ENCODE assay signal across 12 mouse cellular contexts in the genomic region with DNA sequence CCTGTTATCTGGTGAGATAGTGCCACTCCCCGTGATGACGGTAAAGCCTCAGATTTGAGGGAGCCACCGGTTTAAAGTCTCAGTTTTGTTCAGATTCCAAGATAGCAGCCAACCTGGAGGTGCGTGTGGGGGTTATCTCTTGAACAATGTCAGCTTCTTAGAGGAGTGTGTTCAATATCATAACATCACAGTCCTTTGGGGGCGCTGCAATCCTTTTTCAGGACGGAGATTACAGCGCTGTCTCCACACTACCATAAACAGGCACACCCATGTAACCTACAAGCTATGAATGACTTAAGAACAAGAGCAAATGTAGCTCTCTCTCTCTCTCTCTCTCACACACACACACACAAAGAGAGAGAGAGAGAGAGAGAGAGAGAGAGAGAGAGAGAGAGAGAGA. TPM values are rescaled to one million over a fixed set of nuclear protein-coding genes. Genes with fewer than 3 reads are reported as not detected.
DNase-seq lines count a peak whose midpoint lies in the region; ATAC-seq lines count a peak whose summit lies in the region.
"Had no signal": no experiment of that assay in that cellular context is flagged by ENCODE, and none has a peak within 500 bp of the region (broad histone marks: within the 10 kb centered on the region; RNA-seq: fewer than 3 reads in every experiment).

No protein-coding gene starts in this region.

- 24% methylated on average over 7 of the region's 7 CpGs for WGBS in heart, embryonic 15.5 days
- 37% methylated on average over 7 of the region's 7 CpGs for WGBS in midbrain, embryonic 11.5 days
- WGBS in midbrain, embryonic 15.5 days = 42% methylated on average over 7 of the region's 7 CpGs

- H3K9me3 ChIP-seq in heart, embryonic 15.5 days (replicated peaks) = no peaks in the 10 kb centered on the region
- no peaks in the 10 kb centered on the region for H3K9me3 ChIP-seq in midbrain, embryonic 11.5 days (ENCODE audit: control insufficient read depth, low read length)
- no peaks in the 10 kb centered on the region for H3K9me3 ChIP-seq in midbrain, embryonic 15.5 days
- H3K9me3 ChIP-seq: forebrain, embryonic 10.5 days; lung, embryonic 15.5 days; megakaryocyte, embryonic 14.5 days; stomach, embryonic 15.5 days had no signal

- no peak overlapping the region for H3K27ac ChIP-seq in heart, embryonic 15.5 days
- no peak overlapping the region for H3K27ac ChIP-seq in midbrain, embryonic 11.5 days (ENCODE audit: low read depth, low read length)
- H3K27ac ChIP-seq in midbrain, embryonic 15.5 days = no peak overlapping the region
- H3K27ac ChIP-seq: lung, embryonic 15.5 days; stomach, embryonic 15.5 days had no signal

- H3K4me1 ChIP-seq in heart, embryonic 15.5 days (replicated peaks) = peaks cover 13% of the 10 kb centered on the region
- H3K4me1 ChIP-seq in midbrain, embryonic 11.5 days (ENCODE audit: control insufficient read depth, insufficient read depth, low read length) = peaks cover 7% of the 10 kb centered on the region
- H3K4me1 ChIP-seq in midbrain, embryonic 15.5 days = peaks cover 10% of the 10 kb centered on the region
- H3K4me1 ChIP-seq: lung, embryonic 15.5 days had no signal

- no peak for ATAC-seq in heart, embryonic 15.5 days (replicated peaks; ENCODE audit: insufficient number of reproducible peaks, insufficient read depth, low FRiP score, low read depth)
- ATAC-seq in midbrain, embryonic 11.5 days (ENCODE audit: low FRiP score) = no peak
- no peak for ATAC-seq in midbrain, embryonic 15.5 days (replicated peaks)

- peak; percentile 27 for DNase-seq in embryo, embryonic 10.5 days (ENCODE audit: low spot score)
- DNase-seq in embryo, embryonic 10 days (ENCODE audit: low spot score) = no peak
- no peak for DNase-seq in heart, postnatal 25 days (ENCODE audit: low spot score)
- peak; percentile 88 for DNase-seq in midbrain, embryonic 11.5 days (ENCODE audit: low spot score, missing footprints)
- DNase-seq in retina, embryonic 14.5 days (ENCODE audit: low spot score) = peak; percentile 18
- DNase-seq in layer of hippocampus, adult 9-11 months = no peak

- H3K36me3 ChIP-seq in heart, embryonic 15.5 days = no peaks in the 10 kb centered on the region
- no peaks in the 10 kb centered on the region for H3K36me3 ChIP-seq in midbrain, embryonic 11.5 days (ENCODE audit: control insufficient read depth, insufficient read depth, low read length)
- no peaks in the 10 kb centered on the region for H3K36me3 ChIP-seq in midbrain, embryonic 15.5 days (replicated peaks)
- H3K36me3 ChIP-seq: forebrain, embryonic 10.5 days; lung, embryonic 15.5 days; stomach, embryonic 15.5 days had no signal

- intact Hi-C loops in heart, postnatal 25 days (cut with DNase I) = loop anchor here (1.0 to 2.0 kb wide), 3 partner anchors 63 to 199 kb away; no protein-coding TSS in a partner anchor

- no peak overlapping the region for H3K4me3 ChIP-seq in heart, embryonic 15.5 days
- H3K4me3 ChIP-seq in midbrain, embryonic 11.5 days (ENCODE audit: low read depth, low read length) = no peak overlapping the region
- no peak overlapping the region for H3K4me3 ChIP-seq in midbrain, embryonic 15.5 days

- peak overlapping the region; percentile 64 for H3K4me2 ChIP-seq in heart, embryonic 15.5 days
- no peak overlapping the region for H3K4me2 ChIP-seq in midbrain, embryonic 11.5 days
- no peak overlapping the region for H3K4me2 ChIP-seq in midbrain, embryonic 15.5 days

- peaks cover 50% of the 10 kb centered on the region for H3K27me3 ChIP-seq in heart, embryonic 15.5 days
- peaks cover 64% of the 10 kb centered on the region for H3K27me3 ChIP-seq in midbrain, embryonic 11.5 days (ENCODE audit: control insufficient read depth, insufficient read depth, low read length)
- H3K27me3 ChIP-seq in midbrain, embryonic 15.5 days (replicated peaks) = peaks cover 66% of the 10 kb centered on the region

- no peak overlapping the region for H3K9ac ChIP-seq in heart, embryonic 15.5 days
- H3K9ac ChIP-seq in midbrain, embryonic 11.5 days (ENCODE audit: low read length) = no peak overlapping the region
- no peak overlapping the region for H3K9ac ChIP-seq in midbrain, embryonic 15.5 days
- H3K9ac ChIP-seq: stomach, embryonic 15.5 days had no signal

RNA-seq across cellular contexts. Expression of a gene that starts 8.3 kb away (rescaled TPM):
- 14.7 and 19.0 TPM in 2 replicates for polyA plus RNA-seq in heart, embryonic 15.5 days (2015; fragmentation: Nextera tagmentation; extraction: Ambion mirVana)
- 10 to 100 TPM; 31.8 to 32.3 TPM for total RNA-seq in heart, postnatal 25 days (2021)
- 18.2 and 22.0 TPM in 2 replicates for polyA plus RNA-seq in midbrain, embryonic 11.5 days (2014; fragmentation: Nextera tagmentation; extraction: Ambion mirVana)
- 11.1 and 11.3 TPM in 2 replicates for polyA plus RNA-seq in midbrain, embryonic 15.5 days (2015; fragmentation: Nextera tagmentation; extraction: Ambion mirVana)

Comparison
In these comparisons a context has a peak if more than half of its experiments do, and no peak if none do; other contexts are left out.
1. DNase-seq: peak in embryo, embryonic 10.5 days (single experiment), midbrain, embryonic 11.5 days (single experiment) and retina, embryonic 14.5 days (single experiment); none in embryo, embryonic 10 days (single experiment), heart, postnatal 25 days (single experiment) and layer of hippocampus, adult 9-11 months (single experiment).